Mouse (Mus musculus): ENCODE measurements around the gene Cdadc1. TPM values are rescaled to one million over a fixed set of nuclear protein-coding genes. Genes with fewer than 3 reads are reported as not detected.

The Cdadc1 gene
- total RNA-seq, 1 experiment: 6.7 TPM

- Histone ChIP-seq H3K36me3 (ENCODE audit: control insufficient read depth, insufficient read depth, low read length, poor library complexity, severe bottlenecking) (no peaks in the 10 kb centered on the region), H3K4me3 (ENCODE audit: insufficient read depth in 1 of 2, low read depth in 1 of 2, low read length in 2 of 2, poor library complexity in 1 of 2, severe bottlenecking in 1 of 2) (no peak overlapping the region), H3K4me1 (ENCODE audit: control insufficient read depth in 2 of 2, insufficient read depth in 2 of 2, low read length in 2 of 2, poor library complexity in 1 of 2) (peaks cover 0 to 2% of the 10 kb centered on the region in 2 experiments; a peak in 1 of 4 replicates), H3K27ac (ENCODE audit: insufficient read depth, low read depth, low read length, poor library complexity, severe bottlenecking) (no peak overlapping the region), H3K9ac (ENCODE audit: insufficient read depth, low read depth, low read length, poor library complexity, severe bottlenecking) (no peak overlapping the region), H3K9me3 (ENCODE audit: control insufficient read depth, insufficient read depth, low read depth, low read length) (no peaks in the 10 kb centered on the region)
- in situ Hi-C loops (cut with MboI; ENCODE audit: low sequenced_read_pairs in 2 of 2, unreplicated experiment in 2 of 2): no loop called here
- TF ChIP-seq ZNF384 (IDR thresholded peaks at IDR 0.05; ENCODE audit: low read depth, low read length): no peak
- no peak for TF ChIP-seq CHD2 (IDR thresholded peaks at IDR 0.05; ENCODE audit: low read depth, low read length)
- TF ChIP-seq HCFC1 (IDR thresholded peaks at IDR 0.05; ENCODE audit: borderline replicate concordance, insufficient read depth, low read length): no peak
- no peak for TF ChIP-seq MAFK (IDR thresholded peaks at IDR 0.05; ENCODE audit: insufficient read depth, low read depth, low read length)
- no peak for TF ChIP-seq ZC3H11A (IDR thresholded peaks at IDR 0.05; ENCODE audit: borderline replicate concordance, low read depth, low read length)
- DNase-seq (ENCODE audit: low read depth, low spot score): no peak
These were observed 2.8 kb downstream of the Cdadc1 start for GRCm38 (mm10) chr14:59594988-59595387.

GRCm38 (mm10) chr14:59592593-59592992, 5.2 kb downstream of the Cdadc1 start:
- Histone ChIP-seq H3K36me3 (ENCODE audit: control insufficient read depth, insufficient read depth, low read length, poor library complexity, severe bottlenecking) (peaks cover 6% of the 10 kb centered on the region; the same call in 1 of the 2 replicates), H3K27ac (ENCODE audit: insufficient read depth, low read depth, low read length, poor library complexity, severe bottlenecking) (no peak overlapping the region), H3K9me3 (ENCODE audit: control insufficient read depth, insufficient read depth, low read depth, low read length) (no peaks in the 10 kb centered on the region), H3K4me3 (ENCODE audit: insufficient read depth in 1 of 2, low read depth in 1 of 2, low read length in 2 of 2, poor library complexity in 1 of 2, severe bottlenecking in 1 of 2) (no peak overlapping the region), H3K9ac (ENCODE audit: insufficient read depth, low read depth, low read length, poor library complexity, severe bottlenecking) (no peak overlapping the region), H3K4me1 (ENCODE audit: control insufficient read depth in 2 of 2, insufficient read depth in 2 of 2, low read length in 2 of 2, poor library complexity in 1 of 2) (peaks cover 0 to 2% of the 10 kb centered on the region in 2 experiments; a peak in 1 of 4 replicates)
- in situ Hi-C loops (cut with MboI; ENCODE audit: low sequenced_read_pairs in 2 of 2, unreplicated experiment in 2 of 2): no loop called here
- no peak for TF ChIP-seq HCFC1 (IDR thresholded peaks at IDR 0.05; ENCODE audit: borderline replicate concordance, insufficient read depth, low read length)
- no peak for TF ChIP-seq CHD2 (IDR thresholded peaks at IDR 0.05; ENCODE audit: low read depth, low read length)
- no peak for TF ChIP-seq MAFK (IDR thresholded peaks at IDR 0.05; ENCODE audit: insufficient read depth, low read depth, low read length)
- no peak for TF ChIP-seq ZC3H11A (IDR thresholded peaks at IDR 0.05; ENCODE audit: borderline replicate concordance, low read depth, low read length)
- no peak for TF ChIP-seq ZNF384 (IDR thresholded peaks at IDR 0.05; ENCODE audit: low read depth, low read length)
- no peak for DNase-seq (ENCODE audit: low read depth, low spot score)

GRCm38 (mm10) chr14:59591901-59592300, 5.9 kb downstream of the Cdadc1 start:
- Histone ChIP-seq H3K9ac (ENCODE audit: insufficient read depth, low read depth, low read length, poor library complexity, severe bottlenecking) (no peak overlapping the region), H3K9me3 (ENCODE audit: control insufficient read depth, insufficient read depth, low read depth, low read length) (no peaks in the 10 kb centered on the region), H3K36me3 (ENCODE audit: control insufficient read depth, insufficient read depth, low read length, poor library complexity, severe bottlenecking) (peaks cover 6% of the 10 kb centered on the region; the same call in 1 of the 2 replicates), H3K4me3 (ENCODE audit: insufficient read depth in 1 of 2, low read depth in 1 of 2, low read length in 2 of 2, poor library complexity in 1 of 2, severe bottlenecking in 1 of 2) (no peak overlapping the region), H3K4me1 (ENCODE audit: control insufficient read depth in 2 of 2, insufficient read depth in 2 of 2, low read length in 2 of 2, poor library complexity in 1 of 2) (peaks cover 0 to 2% of the 10 kb centered on the region in 2 experiments; a peak in 1 of 4 replicates), H3K27ac (ENCODE audit: insufficient read depth, low read depth, low read length, poor library complexity, severe bottlenecking) (no peak overlapping the region)
- in situ Hi-C loops (cut with MboI; ENCODE audit: low sequenced_read_pairs in 2 of 2, unreplicated experiment in 2 of 2): no loop called here
- TF ChIP-seq ZC3H11A (IDR thresholded peaks at IDR 0.05; ENCODE audit: borderline replicate concordance, low read depth, low read length): no peak
- TF ChIP-seq CHD2 (IDR thresholded peaks at IDR 0.05; ENCODE audit: low read depth, low read length): no peak
- TF ChIP-seq ZNF384 (IDR thresholded peaks at IDR 0.05; ENCODE audit: low read depth, low read length): no peak
- no peak for TF ChIP-seq HCFC1 (IDR thresholded peaks at IDR 0.05; ENCODE audit: borderline replicate concordance, insufficient read depth, low read length)
- DNase-seq (ENCODE audit: low read depth, low spot score): no peak

GRCm38 (mm10) chr14:59590614-59591013, 7.1 kb downstream of the Cdadc1 start:
- H3K9me3 ChIP-seq (ENCODE audit: control insufficient read depth, insufficient read depth, low read depth, low read length): no peaks in the 10 kb centered on the region
- in situ Hi-C loops (cut with MboI; ENCODE audit: low sequenced_read_pairs in 2 of 2, unreplicated experiment in 2 of 2): no loop called here
- no peak overlapping the region for H3K4me3 ChIP-seq (ENCODE audit: insufficient read depth in 1 of 2, low read depth in 1 of 2, low read length in 2 of 2, poor library complexity in 1 of 2, severe bottlenecking in 1 of 2)
- peaks cover 0 to 2% of the 10 kb centered on the region in 2 experiments; a peak in 1 of 4 replicates for H3K4me1 ChIP-seq (ENCODE audit: control insufficient read depth in 2 of 2, insufficient read depth in 2 of 2, low read length in 2 of 2, poor library complexity in 1 of 2)
- H3K9ac ChIP-seq (ENCODE audit: insufficient read depth, low read depth, low read length, poor library complexity, severe bottlenecking): no peak overlapping the region
- no peak for DNase-seq (ENCODE audit: low read depth, low spot score)
- TF ChIP-seq HCFC1 (IDR thresholded peaks at IDR 0.05; ENCODE audit: borderline replicate concordance, insufficient read depth, low read length) (no peak), CHD2 (IDR thresholded peaks at IDR 0.05; ENCODE audit: low read depth, low read length) (no peak), ZNF384 (IDR thresholded peaks at IDR 0.05; ENCODE audit: low read depth, low read length) (no peak), MAFK (IDR thresholded peaks at IDR 0.05; ENCODE audit: insufficient read depth, low read depth, low read length) (no peak), ZC3H11A (IDR thresholded peaks at IDR 0.05; ENCODE audit: borderline replicate concordance, low read depth, low read length) (no peak)
- peaks cover 8% of the 10 kb centered on the region for H3K36me3 ChIP-seq (ENCODE audit: control insufficient read depth, insufficient read depth, low read length, poor library complexity, severe bottlenecking)
- H3K27ac ChIP-seq (ENCODE audit: insufficient read depth, low read depth, low read length, poor library complexity, severe bottlenecking): no peak overlapping the region

GRCm38 (mm10) chr14:59576385-59576784, 21.4 kb downstream of the Cdadc1 start:
- Histone ChIP-seq H3K27ac (ENCODE audit: insufficient read depth, low read depth, low read length, poor library complexity, severe bottlenecking) (no peak overlapping the region), H3K36me3 (ENCODE audit: control insufficient read depth, insufficient read depth, low read length, poor library complexity, severe bottlenecking) (peaks cover 10% of the 10 kb centered on the region; the same call in 1 of the 2 replicates), H3K4me1 (ENCODE audit: control insufficient read depth in 2 of 2, insufficient read depth in 2 of 2, low read length in 2 of 2, poor library complexity in 1 of 2) (no peaks in the 10 kb centered on the region), H3K9ac (ENCODE audit: insufficient read depth, low read depth, low read length, poor library complexity, severe bottlenecking) (no peak overlapping the region), H3K9me3 (ENCODE audit: control insufficient read depth, insufficient read depth, low read depth, low read length) (no peaks in the 10 kb centered on the region), H3K4me3 (ENCODE audit: insufficient read depth in 1 of 2, low read depth in 1 of 2, low read length in 2 of 2, poor library complexity in 1 of 2, severe bottlenecking in 1 of 2) (no peak overlapping the region)
- DNase-seq (ENCODE audit: low read depth, low spot score): no peak
- in situ Hi-C loops (cut with MboI; ENCODE audit: low sequenced_read_pairs in 2 of 2, unreplicated experiment in 2 of 2): no loop called here
- TF ChIP-seq ZNF384 (IDR thresholded peaks at IDR 0.05; ENCODE audit: low read depth, low read length) (no peak), MAFK (IDR thresholded peaks at IDR 0.05; ENCODE audit: insufficient read depth, low read depth, low read length) (no peak), CHD2 (IDR thresholded peaks at IDR 0.05; ENCODE audit: low read depth, low read length) (no peak), HCFC1 (IDR thresholded peaks at IDR 0.05; ENCODE audit: borderline replicate concordance, insufficient read depth, low read length) (no peak), ZC3H11A (IDR thresholded peaks at IDR 0.05; ENCODE audit: borderline replicate concordance, low read depth, low read length) (no peak)

Measured in ES-E14 (cell line).